Mouse (Mus musculus) ovary, adult 18-20 months (tissue): ENCODE measurements at regions not wholly inside any gene's neighbourhood (a gene's known extent, or its start where the extent isn't known, plus 50 kb on each side); places are given as distances from the start of the nearest gene placed in this dataset.

Experiments used
- DNase-seq: peaks from one replicate; pipeline ENCODE4 v3.0.0; 2022; ENCODE audit warnings: low spot score, mixed read lengths

DNA sequence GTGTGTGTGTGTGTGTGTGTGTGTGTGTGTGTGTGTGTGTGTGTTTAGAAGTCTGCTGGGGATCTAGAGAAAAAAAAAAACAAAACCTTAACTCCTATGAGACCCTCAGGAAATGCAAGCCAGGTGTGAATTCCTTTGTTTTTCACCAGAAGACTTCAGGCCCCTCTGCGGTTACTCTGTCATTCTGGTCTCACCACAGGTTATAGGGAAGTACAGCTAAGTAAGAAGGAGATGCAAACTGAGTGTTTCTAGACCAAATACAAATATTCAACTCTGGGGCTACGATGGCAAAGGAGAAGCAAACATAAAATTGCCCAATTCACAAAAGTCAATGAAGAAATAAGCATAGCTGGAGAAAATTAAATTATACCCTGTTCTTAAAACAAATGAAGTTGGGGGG, 54.9 kb upstream of the Basp1 start:
- DNase-seq, result no peak

DNA sequence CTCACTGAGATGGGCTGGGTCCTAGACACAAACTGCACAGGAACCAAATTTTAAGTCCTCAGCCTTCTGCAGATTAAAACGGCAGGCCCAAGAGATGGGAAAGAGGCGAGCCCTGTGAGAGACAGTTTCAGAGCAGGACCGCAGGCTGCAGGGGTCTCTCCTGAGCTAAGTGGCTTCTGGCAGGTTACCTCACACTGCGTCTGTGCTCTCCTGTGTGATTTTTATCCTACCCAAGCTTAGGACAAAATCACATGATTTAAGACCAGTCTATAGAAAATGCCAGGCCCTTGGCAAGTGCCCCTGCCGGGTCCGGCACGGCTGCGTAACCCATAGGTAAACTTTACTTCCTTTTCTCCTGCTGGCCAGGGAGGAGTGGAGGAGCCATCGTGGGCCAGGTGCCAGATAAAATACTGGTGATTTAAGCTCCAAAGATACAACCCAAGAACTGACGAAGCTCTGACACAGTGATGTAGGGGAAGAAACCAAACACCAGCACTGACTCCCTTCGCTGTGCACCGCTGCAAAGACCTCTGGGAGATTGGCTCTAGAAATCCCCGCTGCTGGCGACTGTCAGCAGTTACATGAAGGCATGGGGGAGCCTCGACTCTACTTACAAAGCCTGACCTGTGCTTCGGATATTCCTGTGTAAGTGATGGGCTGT, 55.8 kb upstream of the Basp1 start:
- DNase-seq, result no peak

DNA sequence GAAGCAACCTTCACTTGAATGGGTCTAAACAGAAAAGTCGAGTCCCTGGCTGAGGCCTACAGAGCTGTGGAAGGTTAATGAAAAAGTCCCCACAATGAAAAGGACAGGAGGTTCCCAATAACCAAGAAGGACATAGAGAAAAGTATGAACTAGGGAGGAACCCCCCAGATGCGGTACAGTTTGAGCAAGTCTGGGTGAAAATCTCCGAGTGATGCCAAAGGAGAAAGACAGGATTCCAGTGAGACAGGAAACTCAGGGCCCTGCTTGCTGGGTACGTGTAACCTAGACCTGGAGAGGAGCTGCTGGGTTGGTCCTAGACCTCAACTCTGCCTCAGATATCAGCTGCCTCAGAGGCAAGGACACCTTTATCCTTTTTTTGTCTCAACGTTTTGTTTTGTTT, 57.8 kb upstream of the Basp1 start:
- DNase-seq, result no peak

DNA sequence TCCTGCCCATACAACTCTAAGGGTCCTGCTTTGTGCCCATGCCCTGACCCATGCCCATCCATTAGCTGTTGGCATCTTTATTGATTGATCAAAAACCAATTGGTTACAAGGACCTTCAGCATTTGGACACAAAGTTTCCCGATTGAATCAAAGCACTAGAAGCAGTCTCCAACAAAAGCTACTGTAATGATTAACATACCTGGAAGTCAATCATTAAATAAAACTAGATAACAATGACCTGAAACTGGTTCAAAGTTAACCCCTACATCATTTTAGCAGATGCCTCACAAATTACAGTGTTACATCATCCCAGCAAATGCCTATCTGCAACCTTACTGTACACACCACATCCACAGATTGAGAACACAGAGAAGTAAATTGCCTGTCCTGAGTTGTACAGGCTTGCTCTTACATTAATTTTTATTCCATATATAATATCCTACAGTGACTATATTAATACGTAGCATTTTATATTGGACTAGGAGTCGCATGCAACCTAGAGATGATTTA, 59.7 kb upstream of the Basp1 start:
- DNase-seq, result no peak

DNA sequence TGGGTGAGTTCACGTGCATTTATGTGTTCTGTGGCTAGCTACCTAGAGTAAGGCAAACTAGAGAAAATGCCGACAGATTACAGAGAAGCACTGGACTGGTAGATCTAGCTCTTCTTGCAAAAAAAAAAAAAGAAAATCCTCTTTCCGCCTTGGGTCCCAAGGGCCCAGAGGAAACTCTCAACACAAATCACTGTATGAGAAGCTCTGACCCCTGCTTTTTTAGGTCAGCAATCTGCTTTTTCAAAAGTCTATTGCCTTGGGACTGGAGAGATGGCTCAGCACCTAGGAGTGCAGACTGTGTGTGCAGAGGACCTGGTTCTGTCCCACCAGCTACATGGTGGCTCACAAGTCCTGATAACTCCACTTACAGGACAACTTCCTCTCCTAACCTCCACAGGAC, 60.5 kb upstream of the Basp1 start:
- no peak for DNase-seq

DNA sequence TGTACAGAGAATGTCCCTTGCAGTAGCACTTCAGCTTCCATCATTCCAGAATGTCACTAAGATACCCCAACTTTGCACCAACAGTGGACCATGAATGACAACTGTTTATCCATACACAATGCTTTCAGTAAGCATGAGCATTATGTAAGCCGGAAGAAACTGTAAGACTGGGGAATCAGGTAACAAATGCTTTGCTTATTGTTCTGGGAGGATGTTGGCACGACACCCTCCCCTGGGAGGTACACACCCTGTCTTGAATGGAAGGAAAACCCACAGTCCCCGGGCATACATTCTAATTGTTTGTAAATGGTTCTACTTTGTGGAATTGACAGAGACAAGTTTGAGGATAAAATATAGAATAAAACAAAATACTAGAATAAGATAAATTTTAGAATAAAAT, 69.0 kb upstream of the Basp1 start:
- no peak for DNase-seq

DNA sequence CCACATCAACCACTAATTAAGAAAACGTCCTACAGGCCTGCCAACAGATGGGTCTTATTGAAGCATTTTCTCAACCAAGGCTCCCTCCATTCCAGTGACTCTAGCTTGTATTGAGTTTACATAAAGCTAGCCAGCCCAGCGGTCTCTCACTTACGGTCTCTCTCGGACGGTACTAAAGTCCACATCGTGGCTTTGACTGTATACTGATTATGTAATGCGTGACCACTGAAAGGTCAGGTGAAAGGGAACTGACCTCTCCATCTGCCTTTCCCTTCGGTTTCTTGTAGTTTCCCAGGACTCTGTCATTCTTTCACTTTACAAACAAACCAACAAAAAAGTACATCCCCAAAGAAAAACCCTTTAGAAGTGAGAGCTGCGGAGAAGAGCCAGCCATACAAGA, 71.8 kb upstream of the Basp1 start:
- no peak for DNase-seq

DNA sequence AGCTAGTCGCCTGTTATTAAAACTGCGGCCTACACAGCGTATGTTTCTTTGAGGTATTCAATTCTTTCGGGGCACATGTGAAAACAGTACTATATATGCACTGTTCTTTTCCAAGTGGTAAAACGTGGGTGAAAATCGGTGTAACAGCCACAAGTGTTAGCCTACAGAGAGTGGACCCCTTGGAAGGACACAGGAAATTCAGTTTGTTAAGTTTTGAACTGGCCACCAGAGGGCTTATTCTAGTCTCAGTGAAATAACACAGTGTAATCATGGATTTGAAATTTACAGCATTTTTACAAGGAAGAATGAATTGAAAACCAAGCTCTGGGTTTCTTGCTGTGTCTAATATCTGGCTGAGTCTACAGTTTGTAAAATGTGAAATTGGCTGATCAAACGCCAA, 72.6 kb upstream of the Basp1 start:
- no peak for DNase-seq

DNA sequence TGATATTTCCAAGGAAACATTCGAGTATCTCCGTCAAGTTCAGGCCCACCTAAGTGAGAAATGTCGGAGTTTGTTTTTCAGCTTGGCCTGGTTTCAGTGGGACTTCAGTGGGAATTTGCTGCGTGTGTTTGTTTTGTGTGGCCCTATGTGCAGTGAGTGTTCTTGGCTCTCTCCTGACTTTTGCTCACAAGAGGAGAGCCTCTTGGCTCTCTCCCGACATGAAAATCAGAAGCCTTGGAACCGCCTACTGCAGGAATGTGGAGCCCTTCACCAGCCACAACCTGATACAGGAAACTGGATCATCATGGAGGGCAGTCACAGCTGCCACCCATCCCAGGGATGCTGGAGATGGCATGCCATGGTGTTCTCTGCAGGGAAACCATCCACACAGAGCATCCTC, 76.2 kb upstream of the Basp1 start:
- DNase-seq, result no peak

DNA sequence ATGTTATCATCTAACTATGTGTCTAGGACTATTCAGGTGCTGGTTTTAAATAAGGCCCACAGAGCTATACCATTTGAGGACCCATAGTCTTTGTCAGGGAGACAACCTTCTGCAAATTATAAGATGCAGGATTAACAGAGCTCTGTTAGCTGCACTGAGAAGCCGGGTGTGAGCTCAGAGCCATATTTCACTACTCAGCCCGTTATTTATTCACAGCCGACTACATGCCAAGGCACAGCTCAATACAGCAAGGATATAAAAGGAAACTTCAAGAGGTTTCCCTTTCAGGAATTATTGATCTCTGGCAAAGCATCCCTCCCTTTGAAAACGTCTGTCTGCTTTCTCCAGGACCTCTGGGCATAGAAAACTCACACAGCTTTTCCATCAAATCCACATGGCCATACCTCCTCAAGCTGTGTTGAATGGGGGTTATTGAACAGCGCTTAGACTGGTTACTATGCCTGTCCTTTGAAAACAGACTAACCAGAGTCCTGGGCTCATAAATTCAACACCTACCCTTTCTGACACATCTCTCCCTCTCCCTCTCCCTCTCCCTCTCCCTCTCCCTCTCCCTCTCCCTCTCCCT, 78.7 kb upstream of the Basp1 start:
- no peak for DNase-seq

DNA sequence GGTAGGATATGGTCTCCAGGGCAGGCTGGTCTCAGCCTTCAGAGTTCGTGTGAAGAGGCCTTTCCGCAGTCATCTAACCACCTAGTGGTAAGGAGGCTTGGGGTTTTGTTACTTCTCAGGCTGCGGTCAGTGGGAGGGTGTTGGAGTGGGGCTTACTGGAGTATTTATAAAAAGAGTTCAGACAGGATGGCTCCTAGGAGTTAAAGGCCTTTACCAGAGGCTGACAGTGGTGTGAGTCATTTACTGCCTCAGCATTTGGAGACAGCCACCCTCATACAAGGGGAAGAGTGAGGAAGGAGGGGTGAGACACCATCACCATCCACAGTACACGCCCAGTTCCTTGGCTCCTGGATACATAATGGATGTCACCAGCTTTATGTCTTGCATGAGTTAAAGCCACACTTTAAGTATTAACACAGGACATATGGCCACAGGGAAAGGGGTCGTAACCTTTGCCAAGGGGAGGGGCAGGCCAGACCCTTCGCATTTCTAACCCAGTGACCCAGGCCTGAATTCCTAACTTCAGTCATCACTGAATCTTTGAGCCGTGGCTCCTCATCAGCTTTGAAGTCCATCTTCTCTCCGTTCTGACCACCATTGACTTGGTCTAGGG, 81.2 kb upstream of the Basp1 start:
- DNase-seq, result no peak

DNA sequence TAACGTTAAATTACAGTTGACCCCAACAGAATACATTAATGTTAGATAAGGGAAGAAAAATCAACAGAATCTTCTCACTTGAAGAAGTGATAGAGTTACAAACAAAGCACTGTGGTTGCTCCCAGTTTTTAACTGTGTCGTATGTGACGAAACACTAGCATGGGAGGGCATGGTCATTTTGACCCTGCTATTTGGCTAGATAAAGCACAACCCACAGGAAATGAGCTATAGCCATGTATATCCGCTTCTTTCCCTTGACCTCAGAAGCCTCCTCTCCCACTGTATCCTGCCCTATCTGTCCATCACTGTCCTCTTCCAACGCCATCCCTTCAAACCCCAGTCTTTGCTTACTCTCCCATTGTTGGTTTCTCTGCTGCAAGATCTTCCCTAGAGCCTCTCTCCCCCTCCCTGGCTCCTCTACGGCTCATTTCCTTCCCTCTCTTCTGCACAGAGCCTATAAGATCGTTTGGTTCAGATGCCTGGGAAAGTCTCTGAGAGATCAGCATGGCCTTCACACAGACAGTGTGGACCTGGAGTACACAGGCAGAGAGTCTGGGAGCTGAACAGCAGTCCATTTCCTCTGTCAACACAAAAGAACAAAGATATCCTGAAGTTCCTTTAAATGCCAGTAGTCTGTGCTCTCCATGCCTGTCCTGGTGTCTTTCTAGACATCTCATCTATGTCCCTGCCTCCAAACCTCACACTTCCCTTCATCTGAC, 82.5 kb upstream of the Basp1 start:
- no peak for DNase-seq

DNA sequence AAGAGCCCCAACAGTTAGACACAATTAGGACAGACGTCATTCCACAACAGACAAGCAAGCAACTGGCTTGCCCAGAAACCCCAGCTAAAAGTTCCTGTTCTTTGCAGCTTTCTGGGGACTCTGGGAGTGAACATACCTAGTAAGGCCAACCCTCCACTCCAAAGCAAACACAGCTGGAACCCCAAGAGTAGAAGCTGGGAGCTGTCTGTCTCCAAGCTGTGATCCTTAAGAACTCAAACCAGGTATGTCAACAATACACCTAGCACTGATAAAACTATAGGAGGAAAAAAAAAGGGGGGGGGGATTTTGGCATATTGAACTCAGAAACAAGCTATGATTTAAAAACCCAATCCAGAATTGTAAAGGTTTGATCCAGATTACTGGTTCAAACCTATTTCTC, 84.2 kb upstream of the Basp1 start:
- DNase-seq, result no peak

DNA sequence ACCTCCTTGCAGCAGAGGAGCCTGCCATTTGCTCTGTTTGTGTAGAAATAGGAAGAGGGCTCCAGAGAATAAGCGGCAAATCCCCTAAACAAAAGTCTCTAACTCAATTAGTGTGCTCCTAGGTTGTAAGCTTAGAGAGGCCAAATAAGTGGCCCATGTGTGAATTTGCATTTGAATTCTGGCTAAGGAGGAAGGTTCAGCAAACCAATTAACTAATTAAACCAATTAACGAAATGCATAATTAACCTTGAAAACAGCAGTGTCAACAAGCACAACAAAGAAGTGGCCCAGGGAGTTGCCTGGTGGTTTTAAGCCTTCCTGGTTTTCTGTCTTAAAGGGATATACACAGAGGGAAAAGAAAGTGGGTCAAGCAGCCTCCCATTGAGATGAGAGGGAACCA, 84.9 kb upstream of the Basp1 start:
- DNase-seq, result no peak

DNA sequence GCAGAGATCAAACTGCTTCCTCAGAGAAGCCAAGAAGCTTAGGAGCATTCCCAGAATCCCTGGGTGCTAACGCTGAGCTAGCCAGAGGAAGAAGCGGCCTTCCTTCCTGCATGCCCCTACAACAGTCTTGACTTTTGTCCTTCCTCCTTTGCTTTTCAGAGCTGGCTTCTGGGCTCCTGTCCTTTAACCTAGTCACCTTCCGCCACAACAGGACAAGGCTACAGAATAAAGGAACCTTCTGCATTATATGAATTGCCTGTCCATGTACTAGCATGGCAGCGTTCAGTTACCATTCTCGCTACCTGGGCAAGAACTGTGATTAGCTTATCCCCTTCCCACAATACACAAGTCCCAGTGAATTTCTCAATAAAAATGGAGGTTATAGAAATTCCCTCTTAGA, 88.9 kb upstream of the Basp1 start:
- DNase-seq, result no peak

DNA sequence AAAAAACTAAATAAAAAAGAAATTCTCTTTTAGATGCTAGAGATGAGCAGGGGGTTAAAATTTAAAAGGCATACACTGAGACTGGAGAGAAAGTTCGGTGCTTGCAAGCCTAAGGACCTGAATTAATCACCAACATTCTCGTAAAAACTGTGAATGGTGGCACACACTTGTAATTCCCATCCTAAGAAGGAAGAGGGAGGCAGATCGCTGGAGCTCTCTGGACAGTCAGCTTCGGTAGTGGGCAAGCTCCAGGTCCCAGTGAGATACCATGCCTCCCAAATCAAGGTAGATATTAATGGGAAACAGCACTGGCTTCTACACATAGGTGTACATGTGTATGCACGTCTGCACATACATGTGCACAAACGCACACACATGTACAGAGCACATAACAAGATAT, 89.5 kb upstream of the Basp1 start:
- no peak for DNase-seq

DNA sequence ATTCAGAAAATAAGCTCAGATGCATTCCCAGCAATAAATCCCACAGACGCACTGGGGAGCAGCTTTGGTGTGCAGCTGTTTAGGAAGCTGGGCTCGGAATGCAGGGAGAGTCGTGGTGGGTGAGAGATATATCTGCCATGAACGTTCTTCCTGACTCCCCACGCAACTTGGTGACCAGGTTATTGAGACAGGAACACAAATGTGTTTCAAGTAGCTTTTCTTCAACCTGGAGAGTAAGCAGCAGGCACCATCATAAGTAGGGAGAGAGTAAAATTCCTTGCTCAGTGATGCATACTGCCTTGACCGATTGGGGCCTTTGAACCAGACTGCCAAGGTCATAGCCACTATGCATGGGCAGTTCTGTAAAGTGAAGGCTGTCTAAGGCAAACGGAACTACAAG, 95.6 kb upstream of the Basp1 start:
- no peak for DNase-seq

DNA sequence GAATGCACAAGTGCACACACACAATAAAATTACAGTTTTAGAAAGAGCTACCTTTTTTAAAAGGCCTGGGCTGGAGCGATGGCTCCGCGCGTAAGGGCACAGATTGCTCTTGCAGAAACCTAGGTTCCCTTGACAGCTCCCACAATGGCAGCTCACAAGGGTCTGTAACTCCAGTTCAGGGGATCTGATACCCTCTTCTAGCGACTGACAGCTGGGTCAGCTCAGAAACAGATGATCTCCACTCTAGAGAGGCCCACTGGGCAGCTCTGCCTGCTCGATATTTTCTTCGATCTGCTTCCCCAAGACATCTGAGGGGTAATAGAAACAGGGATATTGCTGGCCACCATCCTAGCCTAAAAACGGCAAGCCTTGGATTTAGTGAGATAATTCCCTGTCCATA, 96.0 kb upstream of the Basp1 start:
- DNase-seq, result no peak

DNA sequence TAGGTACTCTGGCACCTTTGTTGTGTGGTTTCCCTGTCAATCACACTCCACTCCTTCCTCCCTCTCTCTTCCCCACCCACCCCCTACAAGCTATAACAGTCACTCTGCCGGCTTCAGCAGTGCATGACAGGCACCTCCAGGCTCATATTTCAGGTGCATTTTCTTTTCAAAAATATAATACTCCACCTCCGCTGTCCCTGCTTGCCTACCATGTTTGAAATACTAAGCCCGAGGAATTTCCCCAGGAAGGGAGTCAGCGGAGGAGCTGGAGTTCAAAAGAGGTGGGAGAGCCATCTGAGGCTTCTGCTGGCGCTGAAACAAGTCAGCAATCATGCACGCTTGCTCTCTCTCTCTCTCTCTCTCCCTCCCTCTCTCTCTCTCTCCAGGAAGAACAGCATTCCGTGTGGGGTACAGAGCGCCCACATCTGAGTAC, 96.5 kb upstream of the Basp1 start:
- DNase-seq, result no peak

DNA sequence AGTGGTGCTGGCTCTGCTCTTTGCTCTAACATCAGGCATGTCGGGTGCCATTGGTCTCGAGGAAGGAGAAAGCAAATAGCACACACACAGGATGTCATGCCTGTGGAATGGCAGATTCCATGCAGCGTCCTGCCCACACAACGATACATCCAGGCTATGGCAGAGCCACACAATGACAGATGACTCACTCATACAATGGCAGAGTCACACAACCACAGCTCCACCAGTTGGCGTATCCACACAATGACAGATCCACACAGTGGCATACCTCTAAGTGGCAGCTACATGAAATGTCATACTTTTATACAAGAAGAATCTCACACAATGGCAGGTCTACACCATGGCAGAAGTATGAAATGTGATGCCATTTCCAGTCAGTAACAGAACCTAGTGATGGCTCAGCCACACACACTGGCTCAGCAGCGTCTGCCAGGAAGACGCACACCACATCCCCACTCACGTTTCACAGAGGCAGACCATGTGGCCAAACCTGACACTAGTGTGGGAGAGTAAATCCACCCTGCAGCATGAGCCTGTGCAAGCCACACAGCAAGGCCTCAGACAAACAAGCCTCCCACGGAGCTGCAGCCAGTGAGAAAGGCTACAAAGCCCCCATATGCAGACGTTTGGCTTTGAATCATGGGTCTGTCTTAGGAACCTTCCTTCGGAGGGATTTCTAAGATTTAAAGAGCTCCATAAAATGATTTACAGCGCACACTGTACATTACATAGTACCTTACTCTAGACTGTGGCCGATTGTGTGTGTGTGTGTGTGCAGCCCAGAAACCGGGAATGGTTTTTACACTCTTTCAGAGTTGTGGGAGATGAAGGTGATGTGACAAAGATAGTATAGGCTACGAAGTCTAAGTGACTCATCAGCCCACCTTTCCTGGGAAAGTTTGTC, 104.0 kb upstream of the Myo10 start:
- no peak for DNase-seq

DNA sequence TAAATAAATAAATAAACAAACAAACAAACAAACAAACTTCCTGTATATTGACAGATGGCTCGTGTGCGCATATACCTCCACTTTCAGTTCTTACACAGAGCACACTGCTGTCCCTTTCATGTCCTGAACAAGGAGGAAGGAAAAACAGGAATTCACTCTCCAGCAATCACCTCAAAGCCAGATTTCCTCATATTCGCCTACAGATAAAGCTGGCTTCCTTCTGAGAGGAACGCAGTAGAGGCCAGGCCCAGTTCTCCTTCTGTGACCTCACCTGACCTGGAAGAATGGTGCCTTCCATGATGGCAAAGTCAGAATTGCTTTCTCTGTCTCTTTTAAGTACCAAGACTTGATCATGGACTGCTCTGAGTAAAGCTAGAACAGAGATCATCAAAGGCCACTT, 98.1 kb upstream of the Myo10 start:
- no peak for DNase-seq

DNA sequence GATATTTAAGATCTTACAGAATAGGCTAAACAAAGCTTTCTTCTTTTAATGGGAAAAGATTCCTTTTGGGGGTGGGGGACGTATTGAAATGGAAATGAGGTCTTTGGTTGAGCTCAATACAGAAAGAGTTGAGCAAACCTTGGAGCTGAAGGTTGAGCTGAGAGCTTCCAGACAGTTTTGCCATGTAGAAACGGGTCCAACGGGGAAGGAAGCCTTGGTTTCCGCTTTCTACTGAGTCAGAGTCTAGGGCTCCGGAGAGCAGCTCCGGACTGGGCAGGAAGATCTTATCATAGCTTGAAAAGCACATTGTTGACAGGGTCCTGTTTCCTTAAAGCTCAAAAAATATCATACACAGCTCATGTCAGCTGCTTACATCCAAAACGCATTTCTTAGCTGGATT, 97.0 kb upstream of the Myo10 start:
- DNase-seq, result no peak
